Mouse (Mus musculus): ENCODE measurements around the gene Gm47841.

DNA sequence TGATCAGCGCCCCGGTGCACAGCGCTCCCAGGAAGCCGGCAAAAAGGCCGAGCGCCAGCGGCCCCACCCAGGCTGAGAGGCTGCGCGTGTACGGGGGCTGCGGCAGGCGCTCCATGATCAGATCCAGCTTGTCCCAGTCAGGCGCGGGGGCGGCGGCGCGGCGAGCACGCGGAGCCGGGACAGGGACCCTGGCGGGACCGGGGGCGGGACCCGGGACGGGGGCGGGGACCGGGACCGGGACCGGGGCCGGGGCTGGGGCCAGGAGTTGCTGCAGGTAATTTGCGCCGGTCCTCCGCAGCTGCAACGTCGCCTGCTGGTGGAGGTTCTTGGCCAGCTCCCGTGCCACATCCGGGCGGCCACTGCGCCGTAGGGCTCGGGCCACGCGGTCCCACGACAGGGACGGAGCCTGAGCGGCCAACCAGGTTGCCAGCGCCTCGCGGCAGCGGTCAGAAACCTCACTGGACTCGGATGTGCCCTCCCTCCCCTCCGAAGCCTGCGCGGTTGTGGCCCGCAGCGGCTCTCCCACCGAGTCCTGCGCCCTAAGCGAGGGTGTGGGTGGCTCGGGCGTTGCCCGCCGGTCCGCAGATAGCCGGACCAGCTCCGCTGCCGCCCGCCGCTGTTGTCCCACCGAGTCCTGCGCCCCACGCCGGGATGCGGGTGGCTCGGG is 537 bp downstream of the Gm47841 start:
- no peak for TF ChIP-seq CTCF (conservative IDR thresholded peaks at IDR 0.05 in 1 of 2, IDR thresholded peaks at IDR 0.05 in 1 of 2; ENCODE audit: low read depth in 2 of 2, low read length in 2 of 2)
- TF ChIP-seq ZKSCAN1 (IDR thresholded peaks at IDR 0.05; ENCODE audit: borderline replicate concordance, low read depth, low read length) = no peak
- no peak for TF ChIP-seq MAX (IDR thresholded peaks at IDR 0.05; ENCODE audit: low read length)
- TF ChIP-seq JUND (conservative IDR thresholded peaks at IDR 0.05; ENCODE audit: low read depth, low read length) = no peak
- TF ChIP-seq ZC3H11A (IDR thresholded peaks at IDR 0.05; ENCODE audit: low read depth, low read length) = no peak
- TF ChIP-seq SMC3 (IDR thresholded peaks at IDR 0.05; ENCODE audit: low read depth, low read length) = no peak
- TF ChIP-seq USF1 (IDR thresholded peaks at IDR 0.05; ENCODE audit: low read depth, low read length) = no peak
- no peak for TF ChIP-seq CHD2 (IDR thresholded peaks at IDR 0.05; ENCODE audit: low read length)
- TF ChIP-seq KAT2A (IDR thresholded peaks at IDR 0.05; ENCODE audit: insufficient replicate concordance, low read length) = no peak

Measured in CH12.LX (cell line).